20 mouse cellular contexts compared by ENCODE assay signal in the genomic region with DNA sequence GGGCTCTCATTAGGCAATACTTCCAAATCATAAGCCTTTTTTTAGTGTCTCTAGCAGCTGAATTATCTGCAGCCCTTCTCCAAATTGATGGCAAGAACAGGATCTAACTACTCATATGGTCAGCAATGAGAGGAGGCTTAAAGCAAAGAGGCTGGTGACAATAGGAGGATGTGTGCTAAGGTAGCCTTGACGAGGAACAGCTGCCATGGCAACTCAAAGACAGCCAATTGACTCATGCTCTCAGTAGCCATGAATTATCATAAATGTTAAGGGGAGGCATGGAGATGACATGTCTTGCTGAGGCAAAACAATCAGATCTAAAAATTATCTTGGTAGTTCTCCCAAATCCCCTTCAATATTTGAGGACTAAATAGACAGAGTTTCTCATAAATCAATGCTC.
DNase-seq lines count a peak whose midpoint lies in the region; ATAC-seq lines count a peak whose summit lies in the region.
"Had no signal": no experiment of that assay in that cellular context is flagged by ENCODE, and none has a peak within 500 bp of the region (broad histone marks: within the 10 kb centered on the region; RNA-seq: fewer than 3 reads in every experiment).

No protein-coding gene starts in this region.

- no peak for ATAC-seq in frontal cortex, adult (ENCODE audit: low TSS enrichment)
- ATAC-seq: forebrain, embryonic 15.5 days; hindbrain, embryonic 16.5 days; intestine, embryonic 15.5 days had no signal

- DNase-seq in adrenal gland, adult 2 months = peak; percentile 54
- DNase-seq in adrenal gland, adult 18-20 months (ENCODE audit: low spot score in 2 of 2) = no peak
- peak; percentile 21 for DNase-seq in adrenal gland, adult 8-10 months
- peak; percentile 22 for DNase-seq in adrenal gland, postnatal 14 days
- DNase-seq in right cerebral cortex, postnatal 25 days = no peak
- DNase-seq: B cell, adult 2 months; cerebellum, adult 11 months; cerebellum, adult 2 months; cerebellum, postnatal 10 days; cerebellum, postnatal 36 days; embryo, embryonic 11 days; gastrocnemius, postnatal 10 days; gastrocnemius, postnatal 36 days; heart, postnatal 36 days; kidney, adult 11 months; kidney, adult 8-10 months had no signal

Comparison
In these comparisons a context has a peak if more than half of its experiments do, and no peak if none do; other contexts are left out.
1. DNase-seq: peak in adrenal gland, adult 2 months (single experiment), adrenal gland, adult 8-10 months (single experiment) and adrenal gland, postnatal 14 days (single experiment); none in adrenal gland, adult 18-20 months (0 of 2) and right cerebral cortex, postnatal 25 days (single experiment).